Mouse (Mus musculus) gastrocnemius, postnatal 25 days (tissue): ENCODE data around the gene 4930564D02Rik. TPM values are rescaled to one million over a fixed set of nuclear protein-coding genes. Genes with fewer than 3 reads are reported as not detected.

Source experiments
- DNase-seq: peaks from one replicate; pipeline ENCODE4 v3.0.0; 2022
- total RNA-seq, 2 experiments: library from RNA; stranded (reverse); gene quantifications; 1 replicate in 1 of 2; 2 replicates in 1 of 2; pipeline ENCODE4 v1.2.3; 2021

The 4930564D02Rik gene
- total RNA-seq, 2 experiments from 2014 or later: not detected

GRCm38 (mm10) chr3:105113859-105114258 lies 47.2 kb downstream of the 4930564D02Rik start:
- DNase-seq: no peak

- peak; percentile 47 for DNase-seq
These were observed 47.6 kb downstream of the 4930564D02Rik start for GRCm38 (mm10) chr3:105114269-105114668.

- DNase-seq: peak; percentile 63
These were observed 50.0 kb downstream of the 4930564D02Rik start for GRCm38 (mm10) chr3:105116596-105116995.

GRCm38 (mm10) chr3:105123776-105124175 lies 57.1 kb downstream of the 4930564D02Rik start:
- no peak for DNase-seq

- DNase-seq: peak; percentile 7
These were observed 61.2 kb downstream of the 4930564D02Rik start for GRCm38 (mm10) chr3:105127881-105128280.

Other genes with a start within 250 kb of the 4930564D02Rik start
- gene Mov10, start 248.3 kb upstream of the 4930564D02Rik start, total RNA-seq: 1 to 10 TPM; 1.4 to 1.7 TPM
- 10 to 100 TPM; 20.7 to 21.2 TPM for gene St7l, start 202.8 kb upstream of the 4930564D02Rik start, total RNA-seq
- gene Capza1, start 202.3 kb upstream of the 4930564D02Rik start, total RNA-seq: 10 to 100 TPM; 27.9 to 28.1 TPM
- under 1 TPM; 0.31 to 0.46 TPM for gene Wnt2b, start 104.9 kb upstream of the 4930564D02Rik start, total RNA-seq
- gene Cttnbp2nl, start 13.7 kb upstream of the 4930564D02Rik start, total RNA-seq: 1 to 10 TPM; 5.1 to 5.6 TPM